Comparison of ENCODE assay signal across 21 mouse cellular contexts in the genomic region with DNA sequence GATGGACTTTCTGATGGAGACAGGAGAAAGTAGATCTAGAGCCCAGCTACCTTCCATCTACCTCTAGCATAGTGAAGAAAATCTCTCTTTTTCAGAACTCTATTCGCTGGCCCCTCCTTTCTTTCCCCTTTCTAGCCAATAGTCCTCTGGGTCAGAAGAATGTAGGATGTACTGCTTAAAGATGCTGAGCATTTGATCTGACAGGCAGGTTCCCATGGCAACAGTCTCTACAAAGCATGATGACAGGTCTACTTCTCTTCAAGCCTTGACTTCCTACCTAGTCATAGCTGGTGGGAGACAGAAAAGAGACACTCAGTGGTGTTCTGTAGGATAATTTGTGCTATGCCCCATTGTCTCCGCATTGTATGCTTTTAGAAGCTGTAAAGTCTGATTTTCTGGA.
DNase-seq lines count a peak whose midpoint lies in the region; ATAC-seq and TF ChIP-seq lines count a peak whose summit lies in the region.
"Had no signal": no experiment of that assay in that cellular context is flagged by ENCODE, and none has a peak within 500 bp of the region (broad histone marks: within the 10 kb centered on the region; RNA-seq: fewer than 3 reads in every experiment).

No protein-coding gene starts in this region.

- no peak for TF ChIP-seq CTCF in forebrain, postnatal 0 days (IDR thresholded peaks at IDR 0.05; ENCODE audit: low read depth)

- H3K9me3 ChIP-seq in forebrain, postnatal 0 days (ENCODE audit: low read length): no peaks in the 10 kb centered on the region
- no peaks in the 10 kb centered on the region for H3K9me3 ChIP-seq in forebrain, embryonic 12.5 days
- H3K9me3 ChIP-seq in midbrain, embryonic 15.5 days: no peaks in the 10 kb centered on the region
- H3K9me3 ChIP-seq in midbrain, embryonic 11.5 days (ENCODE audit: control insufficient read depth, low read length): no peaks in the 10 kb centered on the region
- H3K9me3 ChIP-seq in kidney, embryonic 15.5 days (replicated peaks): no peaks in the 10 kb centered on the region
- H3K9me3 ChIP-seq: embryonic facial prominence, embryonic 15.5 days; heart, embryonic 12.5 days had no signal

- no peaks in the 10 kb centered on the region for H3K27me3 ChIP-seq in forebrain, postnatal 0 days (ENCODE audit: insufficient read depth, low read length)
- no peaks in the 10 kb centered on the region for H3K27me3 ChIP-seq in forebrain, embryonic 12.5 days
- no peaks in the 10 kb centered on the region for H3K27me3 ChIP-seq in midbrain, embryonic 15.5 days (replicated peaks)
- H3K27me3 ChIP-seq in midbrain, embryonic 11.5 days (ENCODE audit: control insufficient read depth, insufficient read depth, low read length): no peaks in the 10 kb centered on the region
- no peaks in the 10 kb centered on the region for H3K27me3 ChIP-seq in splenic B cell, adult 2 months (ENCODE audit: control insufficient read depth, insufficient read depth, low read length, poor library complexity, severe bottlenecking)
- no peaks in the 10 kb centered on the region for H3K27me3 ChIP-seq in kidney, embryonic 15.5 days
- H3K27me3 ChIP-seq: CH12.LX; embryonic facial prominence, embryonic 15.5 days; heart, embryonic 12.5 days; Patski had no signal

- H3K27ac ChIP-seq in forebrain, postnatal 0 days (ENCODE audit: low read depth, low read length): no peak overlapping the region
- no peak overlapping the region for H3K27ac ChIP-seq in forebrain, embryonic 12.5 days
- no peak overlapping the region for H3K27ac ChIP-seq in midbrain, embryonic 15.5 days
- H3K27ac ChIP-seq in midbrain, embryonic 11.5 days (ENCODE audit: low read depth, low read length): no peak overlapping the region
- H3K27ac ChIP-seq in kidney, embryonic 15.5 days: no peak overlapping the region
- H3K27ac ChIP-seq: embryonic facial prominence, embryonic 15.5 days; hindbrain, embryonic 10.5 days; hindbrain, embryonic 14.5 days had no signal

- H3K4me3 ChIP-seq in forebrain, postnatal 0 days (ENCODE audit: low read depth, low read length): no peak overlapping the region
- no peak overlapping the region for H3K4me3 ChIP-seq in forebrain, embryonic 12.5 days (replicated peaks)
- H3K4me3 ChIP-seq in midbrain, embryonic 15.5 days: no peak overlapping the region
- no peak overlapping the region for H3K4me3 ChIP-seq in midbrain, embryonic 11.5 days (ENCODE audit: low read depth, low read length)
- no peak overlapping the region for H3K4me3 ChIP-seq in kidney, embryonic 15.5 days (replicated peaks)
- H3K4me3 ChIP-seq: embryonic facial prominence, embryonic 15.5 days; erythroblast, embryonic 14.5 days; heart, embryonic 12.5 days; hindbrain, embryonic 10.5 days had no signal

- no peaks in the 10 kb centered on the region for H3K4me1 ChIP-seq in forebrain, postnatal 0 days (ENCODE audit: insufficient read depth)
- H3K4me1 ChIP-seq in forebrain, embryonic 12.5 days: no peaks in the 10 kb centered on the region; the same call in 1 of the 2 replicates
- H3K4me1 ChIP-seq in midbrain, embryonic 15.5 days: no peaks in the 10 kb centered on the region
- H3K4me1 ChIP-seq in midbrain, embryonic 11.5 days (ENCODE audit: control insufficient read depth, insufficient read depth, low read length): peaks cover 2% of the 10 kb centered on the region; the same call in 1 of the 2 replicates
- no peaks in the 10 kb centered on the region for H3K4me1 ChIP-seq in kidney, embryonic 15.5 days
- H3K4me1 ChIP-seq: embryonic facial prominence, embryonic 15.5 days; hindbrain, embryonic 10.5 days had no signal

- 93% methylated on average over 2 of the region's 2 CpGs for WGBS in forebrain, postnatal 0 days
- 89% methylated on average over 2 of the region's 2 CpGs for WGBS in forebrain, embryonic 12.5 days
- WGBS in midbrain, embryonic 15.5 days: 89% methylated on average over 2 of the region's 2 CpGs
- WGBS in midbrain, embryonic 11.5 days: 86% methylated on average over 2 of the region's 2 CpGs
- 93% methylated on average over 2 of the region's 2 CpGs for WGBS in kidney, embryonic 15.5 days

- no peaks in the 10 kb centered on the region for H3K36me3 ChIP-seq in forebrain, postnatal 0 days (ENCODE audit: insufficient read depth)
- no peaks in the 10 kb centered on the region for H3K36me3 ChIP-seq in forebrain, embryonic 12.5 days (replicated peaks)
- H3K36me3 ChIP-seq in midbrain, embryonic 15.5 days (replicated peaks): no peaks in the 10 kb centered on the region
- no peaks in the 10 kb centered on the region for H3K36me3 ChIP-seq in midbrain, embryonic 11.5 days (ENCODE audit: control insufficient read depth, insufficient read depth, low read length)
- no peaks in the 10 kb centered on the region for H3K36me3 ChIP-seq in splenic B cell, adult 2 months (ENCODE audit: control insufficient read depth, insufficient read depth, low read length, poor library complexity, severe bottlenecking)
- H3K36me3 ChIP-seq in kidney, embryonic 15.5 days: no peaks in the 10 kb centered on the region
- H3K36me3 ChIP-seq: embryonic facial prominence, embryonic 15.5 days; heart, embryonic 12.5 days; hindbrain, embryonic 10.5 days had no signal

- H3K9ac ChIP-seq in forebrain, postnatal 0 days: no peak overlapping the region
- no peak overlapping the region for H3K9ac ChIP-seq in forebrain, embryonic 12.5 days
- no peak overlapping the region for H3K9ac ChIP-seq in midbrain, embryonic 15.5 days
- H3K9ac ChIP-seq in midbrain, embryonic 11.5 days (ENCODE audit: low read length): no peak overlapping the region
- H3K9ac ChIP-seq in kidney, embryonic 15.5 days: no peak overlapping the region
- H3K9ac ChIP-seq: embryonic facial prominence, embryonic 15.5 days; heart, embryonic 12.5 days; hindbrain, embryonic 14.5 days had no signal

- peak; percentile 7 for DNase-seq in forebrain, postnatal 0 days
- no peak for DNase-seq in midbrain, embryonic 11.5 days (ENCODE audit: low spot score, missing footprints)
- DNase-seq in splenic B cell, adult 2 months (ENCODE audit: low read depth, low spot score): peak; percentile 51
- DNase-seq in urinary bladder, postnatal 10 days (ENCODE audit: low spot score): no peak
- DNase-seq: adrenal gland, adult 2 months; adrenal gland, postnatal 25 days; cerebellum, adult 2 months; cerebellum, postnatal 10 days; embryo, embryonic 11 days; gastrocnemius, postnatal 14 days had no signal

- no peak overlapping the region for H3K4me2 ChIP-seq in forebrain, postnatal 0 days (ENCODE audit: low read depth)
- no peak overlapping the region for H3K4me2 ChIP-seq in forebrain, embryonic 12.5 days
- H3K4me2 ChIP-seq in midbrain, embryonic 15.5 days: no peak overlapping the region
- no peak overlapping the region for H3K4me2 ChIP-seq in midbrain, embryonic 11.5 days
- no peak overlapping the region for H3K4me2 ChIP-seq in kidney, embryonic 15.5 days
- H3K4me2 ChIP-seq: embryonic facial prominence, embryonic 15.5 days; heart, embryonic 12.5 days; hindbrain, embryonic 14.5 days had no signal

- peak; percentile 18; the same call in 1 of the 2 replicates for ATAC-seq in forebrain, postnatal 0 days
- no peak for ATAC-seq in forebrain, embryonic 12.5 days (ENCODE audit: low FRiP score)
- peak; percentile 73; the same call in 1 of the 2 replicates for ATAC-seq in midbrain, embryonic 15.5 days (replicated peaks)
- no peak for ATAC-seq in midbrain, embryonic 11.5 days (ENCODE audit: low FRiP score)
- peak; percentile 59 for ATAC-seq in granulocyte monocyte progenitor cell, adult 5-6 weeks (replicated peaks; ENCODE audit: poor library complexity, severe bottlenecking)
- ATAC-seq in kidney, embryonic 15.5 days (replicated peaks; ENCODE audit: low FRiP score): no peak
- ATAC-seq: Patski had no signal

Comparison
In these comparisons a context has a peak if more than half of its experiments do, and no peak if none do; other contexts are left out.
1. ATAC-seq: peak in forebrain, postnatal 0 days (single experiment), midbrain, embryonic 15.5 days (single experiment) and granulocyte monocyte progenitor cell, adult 5-6 weeks (single experiment); none in forebrain, embryonic 12.5 days (single experiment), midbrain, embryonic 11.5 days (single experiment) and kidney, embryonic 15.5 days (single experiment).
2. DNase-seq: peak in forebrain, postnatal 0 days (single experiment) and splenic B cell, adult 2 months (single experiment); none in midbrain, embryonic 11.5 days (single experiment) and urinary bladder, postnatal 10 days (single experiment).